Mouse (Mus musculus) right cerebral cortex, adult 2 months (tissue): ENCODE results near the gene BC037034.
A peak's percentile ranks its signal among the peaks of the same experiment; 100 is the strongest.

Experiments used
- DNase-seq, 2 experiments: peaks; one replicate each; pipeline ENCODE4 v3.0.0; 2021 to 2022; ENCODE audit warnings: low spot score in 2 of 2

BC037034 gene

GRCm38 (mm10) chr5:138263260-138264206 is at the start of gene BC037034:
BC037034 (minus strand) TSS chr5:138264033.
- DNase-seq, result peak; percentile 92 to 93

DNA sequence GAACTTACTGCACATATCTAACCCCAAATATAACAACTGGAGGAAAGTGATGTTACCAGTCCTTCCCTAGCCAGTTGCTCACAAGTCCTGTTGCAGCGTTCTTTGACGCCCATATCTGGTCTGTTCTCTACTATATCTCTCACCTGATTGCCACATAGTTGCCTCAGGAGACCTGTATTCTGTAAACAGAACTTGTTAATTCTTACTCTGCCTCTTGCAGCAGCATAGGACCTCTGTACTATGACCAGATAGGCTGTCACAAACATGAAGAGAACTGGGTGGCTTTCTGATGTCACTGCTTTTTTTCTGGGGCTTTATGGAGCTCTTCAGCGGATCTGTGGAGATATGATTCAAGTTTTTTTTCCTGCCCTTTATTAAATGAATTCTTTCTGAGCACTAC is 49.0 kb upstream of the BC037034 start:
- DNase-seq, result no peak

GRCm38 (mm10) chr5:138299613-138300012 is 35.8 kb upstream of the BC037034 start:
- DNase-seq, result no peak

DNA sequence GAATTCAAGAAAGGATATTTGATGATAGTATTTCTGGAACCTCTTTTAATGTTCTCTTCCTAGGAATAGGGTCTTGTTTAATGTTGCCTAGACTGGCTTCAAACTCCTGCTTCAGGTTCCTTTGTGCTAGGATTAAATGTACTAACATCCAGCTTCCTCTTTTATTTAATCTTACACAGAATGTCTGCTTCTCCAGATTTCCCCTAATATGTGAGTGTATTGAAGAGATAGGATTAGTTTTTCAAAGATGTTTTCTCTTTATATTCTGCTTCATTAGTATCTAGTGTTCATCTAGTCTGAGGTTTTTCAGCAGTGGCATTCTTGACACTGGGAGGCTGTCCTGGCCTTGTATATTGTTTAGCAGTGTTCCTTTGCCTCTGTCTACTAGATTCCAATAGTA is 30.3 kb upstream of the BC037034 start:
- no peak for DNase-seq

DNA sequence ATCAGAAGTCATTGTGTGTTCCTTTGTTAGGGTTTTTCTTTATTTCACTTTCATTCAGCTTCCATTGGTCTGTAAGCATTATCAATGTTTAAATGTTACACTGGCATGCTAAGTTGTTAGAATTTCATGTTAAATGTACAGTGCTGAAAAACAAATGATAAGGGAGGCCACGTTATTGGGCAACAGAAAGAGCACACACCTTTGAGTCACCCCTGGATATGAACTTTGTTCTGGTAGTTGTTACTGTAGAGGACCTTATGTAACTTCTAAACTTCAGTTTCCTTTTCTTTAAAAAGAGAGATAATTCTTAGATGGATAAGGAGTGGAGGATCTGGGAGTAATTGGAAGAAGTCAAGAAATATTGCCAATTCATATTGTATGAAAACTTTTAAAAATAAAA is 27.8 kb upstream of the BC037034 start:
- no peak for DNase-seq

- no peak for DNase-seq
Measured at GRCm38 (mm10) chr5:138287861-138288260, 24.0 kb upstream of the BC037034 start.

GRCm38 (mm10) chr5:138283540-138283939 is 19.7 kb upstream of the BC037034 start:
- DNase-seq, result no peak

DNA sequence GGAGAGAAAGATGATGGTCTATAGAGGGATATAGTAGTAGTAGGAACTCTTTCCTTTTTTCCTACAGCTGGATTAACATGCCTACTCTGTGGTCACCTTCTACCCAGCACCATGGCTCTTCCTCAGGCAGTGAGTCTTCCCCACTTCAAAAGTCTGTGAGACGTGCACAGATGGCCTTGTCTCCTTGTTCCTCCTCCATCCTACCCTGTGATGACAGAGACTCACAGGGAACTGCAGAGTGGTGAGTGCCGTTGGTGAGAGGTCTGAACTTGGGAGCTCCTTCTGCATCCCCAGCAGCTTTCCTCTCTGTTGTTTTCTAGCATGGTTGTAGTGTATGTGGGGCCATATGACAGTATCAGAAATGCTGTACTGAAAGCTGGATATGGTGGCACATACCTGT is 18.0 kb upstream of the BC037034 start:
- no peak for DNase-seq

GRCm38 (mm10) chr5:138280829-138281228 is 17.0 kb upstream of the BC037034 start:
- no peak for DNase-seq

- DNase-seq, result no peak
Measured at GRCm38 (mm10) chr5:138280425-138280768, 16.6 kb upstream of the BC037034 start.

- peak; percentile 65 to 66 for DNase-seq
Measured at GRCm38 (mm10) chr5:138279585-138280424, 16.0 kb upstream of the BC037034 start, which contains the start of the genes Gm43720, Gpc2 and Stag3. Gm43720 (minus strand) TSS chr5:138279958. Gpc2 (minus strand) TSS chr5:138280005. Stag3 (plus strand) TSS chr5:138280240.

DNA sequence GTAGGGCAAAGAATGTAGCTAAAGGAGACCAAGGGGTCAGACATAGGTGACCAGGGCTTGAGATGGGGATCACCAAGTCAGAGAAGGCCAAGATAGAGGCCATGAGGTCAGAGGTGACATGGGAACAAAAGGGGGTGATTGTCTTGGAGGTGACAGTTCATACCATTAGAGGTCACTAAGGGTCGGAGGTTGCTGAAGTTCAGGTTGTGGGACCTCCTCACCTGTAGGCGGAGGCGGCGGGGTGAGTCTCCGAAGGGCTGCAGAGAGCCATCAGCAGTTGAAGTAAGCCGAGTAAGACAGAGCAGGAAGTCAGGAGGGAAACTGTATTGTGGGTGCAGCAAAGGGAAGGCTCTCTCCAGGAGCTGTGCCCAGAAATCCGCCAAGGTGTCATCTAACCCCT is 14.2 kb upstream of the BC037034 start:
- DNase-seq, result no peak

DNA sequence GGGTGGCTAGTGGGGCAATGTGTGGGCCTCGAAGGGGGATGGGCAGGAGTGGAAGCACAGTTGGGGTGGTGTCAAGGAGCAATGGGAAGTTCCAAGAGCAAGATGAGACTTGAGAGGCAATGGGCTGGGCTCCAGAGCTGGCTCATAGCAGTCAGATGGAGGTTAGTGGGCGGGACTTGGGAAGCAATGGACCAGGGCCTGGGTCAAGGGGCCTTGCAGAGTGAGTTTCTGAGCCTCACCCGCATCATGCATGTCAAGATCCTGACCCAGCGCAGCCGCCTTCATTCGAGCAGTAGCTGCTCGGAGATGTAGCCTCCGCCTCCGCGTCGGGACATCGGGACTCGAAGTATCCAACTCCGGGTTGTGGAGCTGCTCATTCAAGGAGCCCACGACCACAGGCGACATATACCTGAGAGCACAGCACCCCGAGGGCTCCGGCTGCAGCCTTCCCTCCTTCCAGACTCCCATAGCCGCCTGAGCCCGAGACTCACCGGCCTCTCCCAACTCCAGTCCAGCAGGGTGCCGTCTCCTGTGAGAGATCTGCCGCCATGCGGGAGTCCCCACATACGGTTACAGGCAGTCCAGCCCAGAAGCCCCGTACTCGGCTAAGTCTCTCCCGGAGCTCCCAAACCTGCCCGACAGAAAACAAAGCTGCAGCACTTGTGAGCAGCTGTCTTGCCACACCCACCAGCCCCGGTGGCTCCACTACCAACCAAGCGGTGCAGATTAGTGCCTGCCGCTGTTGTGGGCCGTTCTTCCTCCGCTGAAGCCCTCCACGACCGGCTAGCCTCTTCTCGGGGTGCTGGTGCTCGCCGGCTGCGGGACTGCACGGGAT is 11.6 kb upstream of the BC037034 start:
- DNase-seq, result no peak

- no peak for DNase-seq
Measured at GRCm38 (mm10) chr5:138274186-138274585, 10.4 kb upstream of the BC037034 start.

GRCm38 (mm10) chr5:138272409-138272923 is 8.6 kb upstream of the BC037034 start, which contains the start of gene Gal3st4:
Gal3st4 (minus strand) TSS chr5:138272840.
- DNase-seq, result no peak

DNA sequence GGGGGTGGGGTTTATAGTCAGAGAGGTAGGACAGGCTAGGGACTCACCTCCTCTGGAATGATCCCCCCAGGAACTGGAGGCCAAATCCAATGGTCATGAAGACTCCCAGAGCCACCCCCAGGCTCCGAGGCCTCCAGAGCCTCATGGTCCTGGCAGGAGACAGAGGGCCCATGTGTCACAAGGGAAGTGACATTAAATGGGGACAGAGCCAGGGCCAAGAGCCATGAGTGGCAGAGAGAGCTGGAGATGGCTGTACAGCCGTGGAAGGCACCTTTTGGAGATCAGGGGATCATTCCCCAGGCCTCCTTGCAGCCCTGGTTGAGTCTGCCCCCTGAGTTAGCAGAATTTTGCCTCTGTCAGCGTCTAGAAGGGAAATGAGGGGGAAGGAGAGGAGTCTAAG is 7.4 kb upstream of the BC037034 start:
- no peak for DNase-seq

GRCm38 (mm10) chr5:138268980-138269379 is 5.1 kb upstream of the BC037034 start:
- no peak for DNase-seq

GRCm38 (mm10) chr5:138267114-138267513 is 3.3 kb upstream of the BC037034 start:
- DNase-seq, result no peak

GRCm38 (mm10) chr5:138265712-138266111 is 1.9 kb upstream of the BC037034 start:
- no peak for DNase-seq

DNA sequence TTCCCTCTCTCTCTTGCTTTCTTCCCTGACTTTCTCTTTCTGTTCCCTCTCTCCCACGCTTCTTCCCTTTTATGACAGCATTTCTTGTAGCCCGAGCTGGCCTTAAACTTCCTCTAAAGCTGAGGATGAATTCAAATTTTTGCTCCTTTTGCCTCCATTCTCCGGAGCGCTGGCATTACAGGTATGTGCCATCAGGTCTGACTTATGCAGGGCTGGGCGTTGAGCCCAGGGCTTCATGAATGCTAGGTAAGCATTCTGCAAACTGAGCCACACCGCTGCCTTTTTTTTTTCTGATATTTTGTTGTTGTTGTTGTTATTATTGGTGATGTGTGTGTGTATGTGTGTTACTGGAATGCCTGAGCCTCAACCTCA is 360 bp upstream of the BC037034 start:
- DNase-seq, result no peak

DNA sequence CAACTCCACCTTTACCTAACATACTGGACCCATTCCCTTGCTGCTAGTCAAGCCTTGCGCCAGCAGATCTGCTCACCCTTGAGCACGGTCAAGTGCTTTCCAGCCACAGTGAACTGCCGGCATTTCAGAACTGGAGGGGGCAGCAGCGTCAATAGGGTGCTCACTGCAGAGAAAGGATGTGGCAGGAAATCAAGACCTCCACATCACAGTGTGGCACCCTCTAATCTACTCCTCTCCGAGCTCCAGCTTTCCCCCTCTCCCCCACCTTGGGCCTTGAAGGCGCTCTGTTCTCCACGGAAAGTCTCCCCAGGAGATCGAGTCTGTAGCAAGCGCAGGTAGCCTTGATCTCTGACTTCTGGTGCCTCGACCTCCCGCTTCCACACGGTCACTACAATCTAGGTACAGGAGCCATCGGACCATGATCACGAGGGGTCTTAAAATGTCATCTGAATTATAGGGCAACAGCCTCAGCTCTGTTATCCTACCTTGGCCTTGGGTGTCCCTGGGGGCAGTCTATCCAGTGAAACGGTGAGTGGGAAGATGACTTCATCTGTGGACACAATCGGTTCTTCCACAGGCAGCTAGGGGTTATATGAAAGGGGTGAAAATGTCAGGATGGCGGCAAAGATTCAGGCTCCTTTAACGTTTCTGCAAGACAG is 1.1 kb downstream of the BC037034 start:
- no peak for DNase-seq
